Mouse (Mus musculus) retina, postnatal 7 days (tissue): ENCODE results near the gene Xaf1.

Experiments
- DNase-seq: peaks from one replicate; pipeline ENCODE4 v3.0.0-alpha.2; 2012; ENCODE audit warnings: low read depth, low spot score

Gene Xaf1

GRCm38 (mm10) chr11:72301334-72301733 is at the start of gene Xaf1:
Xaf1 (plus strand) TSS chr11:72301629.
- DNase-seq, result no peak

GRCm38 (mm10) chr11:72255629-72256028 is 45.8 kb upstream of the Xaf1 start:
- DNase-seq, result no peak

- DNase-seq, result no peak
Observed at GRCm38 (mm10) chr11:72256441-72256840, 45.0 kb upstream of the Xaf1 start.

DNA sequence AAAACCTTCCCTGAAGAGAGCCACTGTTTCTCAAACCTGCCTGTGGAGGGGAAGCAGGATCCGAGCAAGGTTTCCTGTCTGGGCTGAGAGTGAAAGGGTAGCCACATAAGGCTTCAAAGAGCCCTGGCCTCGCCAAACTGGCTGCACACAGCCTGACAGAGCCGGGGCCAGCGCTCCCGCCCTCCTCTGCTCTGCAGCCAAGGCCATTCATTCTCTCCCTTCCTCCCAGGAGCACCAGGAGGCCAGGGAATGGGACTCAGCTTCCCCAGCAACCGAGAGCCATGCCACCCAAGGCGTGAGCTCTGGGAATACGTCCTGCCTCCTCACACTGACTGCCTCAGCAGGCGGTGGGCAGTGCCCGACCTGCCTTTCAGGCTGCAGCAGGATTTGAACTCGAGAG is 35.9 kb upstream of the Xaf1 start:
- DNase-seq, result no peak

GRCm38 (mm10) chr11:72266207-72266959 is 35.0 kb upstream of the Xaf1 start:
- DNase-seq, result peak; percentile 49

- peak; percentile 16 for DNase-seq
Observed at GRCm38 (mm10) chr11:72266960-72267560, 34.4 kb upstream of the Xaf1 start, which contains the start of gene Slc13a5. Slc13a5 (minus strand) TSS chr11:72267222.

DNA sequence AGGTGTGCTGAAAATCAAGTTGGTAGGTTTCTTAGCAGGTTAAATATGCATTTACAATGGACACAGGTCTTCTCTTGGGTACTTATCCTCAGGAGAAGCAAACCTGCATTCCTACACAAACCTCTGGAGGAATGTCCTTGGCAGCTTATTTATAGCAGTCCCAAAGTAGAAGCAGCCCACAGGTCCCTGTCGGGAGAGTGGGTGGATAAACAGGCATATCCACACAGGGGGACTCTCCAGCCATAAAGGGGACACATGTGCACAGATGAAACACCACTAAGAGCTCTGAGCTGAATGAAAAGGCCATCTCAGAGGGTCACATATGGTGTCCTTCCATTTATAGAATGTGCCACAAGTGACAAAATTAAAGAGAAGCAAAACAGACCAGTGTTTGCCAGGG is 29.7 kb upstream of the Xaf1 start:
- DNase-seq, result no peak

DNA sequence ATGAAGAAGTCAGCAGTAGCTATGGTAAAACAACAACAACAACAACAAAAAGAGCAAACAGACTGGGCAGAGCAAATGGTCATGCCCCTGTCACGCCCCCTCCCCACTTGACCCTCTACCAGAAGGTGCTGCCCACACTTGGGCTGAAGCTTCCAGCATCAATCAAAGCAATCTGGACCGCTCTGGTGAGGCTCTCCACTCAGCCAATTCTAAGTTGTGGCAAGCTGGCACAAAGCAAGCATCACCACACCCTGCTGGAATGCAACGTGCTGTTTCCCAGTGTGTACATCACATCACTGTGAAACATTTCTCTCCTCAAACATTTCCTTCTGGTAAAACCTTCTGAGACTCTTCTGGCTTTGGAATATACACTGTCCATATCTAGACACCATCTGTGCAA is 28.1 kb upstream of the Xaf1 start:
- no peak for DNase-seq

DNA sequence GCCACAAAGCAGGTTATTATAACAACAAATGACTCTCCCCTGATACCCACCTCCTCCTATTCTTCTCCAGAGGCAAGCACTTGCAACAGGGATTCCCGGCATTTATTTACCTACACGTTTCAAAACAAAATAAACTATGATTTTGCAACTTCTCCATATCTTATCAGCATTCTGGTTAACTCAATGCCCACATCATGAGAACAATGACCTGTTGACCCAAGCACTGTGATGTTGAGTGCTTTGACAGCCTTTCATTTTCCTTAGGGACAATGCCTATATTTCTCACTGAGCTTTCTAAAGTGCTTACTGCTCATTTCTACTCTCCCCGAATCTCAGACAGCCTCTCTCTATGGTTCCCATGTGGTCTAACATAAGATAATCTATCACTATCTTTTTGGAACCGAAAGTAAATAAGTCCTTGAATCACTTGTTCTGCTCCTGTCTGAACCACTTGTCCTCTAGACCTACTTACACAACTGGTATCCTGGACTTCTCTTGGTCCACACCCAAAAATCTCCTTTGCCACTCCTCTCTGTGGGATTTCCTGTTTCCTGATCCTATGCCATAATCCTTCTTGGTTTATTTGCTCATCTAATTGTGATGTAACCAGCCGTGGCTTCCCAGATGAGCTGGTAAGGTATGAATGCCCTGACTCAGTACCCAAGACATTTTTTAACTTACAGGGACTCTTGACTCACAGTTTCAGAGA is 20.1 kb upstream of the Xaf1 start:
- DNase-seq, result no peak

DNA sequence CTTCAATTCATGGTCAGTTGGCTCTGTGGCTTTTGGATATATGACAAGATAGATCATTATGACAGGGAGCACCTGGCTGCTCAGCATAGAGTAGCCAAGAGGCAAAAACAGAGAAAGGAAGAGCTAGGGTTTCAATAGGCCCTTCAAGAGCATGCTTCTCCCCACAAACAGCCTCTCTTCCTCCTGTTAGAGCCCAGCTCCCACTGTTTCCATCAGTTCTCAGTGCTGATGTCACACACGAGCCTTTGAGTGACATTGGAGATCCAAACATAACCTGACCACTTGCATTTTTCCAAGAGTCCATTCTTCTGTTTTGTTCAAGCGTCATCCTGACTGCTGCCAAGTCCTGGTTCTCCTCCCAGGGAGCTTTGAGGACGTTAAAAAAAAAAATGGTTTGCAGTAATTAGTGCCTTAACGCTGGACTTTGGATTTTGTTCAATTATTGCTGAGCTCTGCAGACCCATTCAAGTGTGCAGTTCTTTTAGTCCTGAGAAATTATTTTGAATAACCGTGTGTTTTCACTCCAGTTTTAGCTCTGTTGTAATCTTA is 19.5 kb upstream of the Xaf1 start:
- no peak for DNase-seq

DNA sequence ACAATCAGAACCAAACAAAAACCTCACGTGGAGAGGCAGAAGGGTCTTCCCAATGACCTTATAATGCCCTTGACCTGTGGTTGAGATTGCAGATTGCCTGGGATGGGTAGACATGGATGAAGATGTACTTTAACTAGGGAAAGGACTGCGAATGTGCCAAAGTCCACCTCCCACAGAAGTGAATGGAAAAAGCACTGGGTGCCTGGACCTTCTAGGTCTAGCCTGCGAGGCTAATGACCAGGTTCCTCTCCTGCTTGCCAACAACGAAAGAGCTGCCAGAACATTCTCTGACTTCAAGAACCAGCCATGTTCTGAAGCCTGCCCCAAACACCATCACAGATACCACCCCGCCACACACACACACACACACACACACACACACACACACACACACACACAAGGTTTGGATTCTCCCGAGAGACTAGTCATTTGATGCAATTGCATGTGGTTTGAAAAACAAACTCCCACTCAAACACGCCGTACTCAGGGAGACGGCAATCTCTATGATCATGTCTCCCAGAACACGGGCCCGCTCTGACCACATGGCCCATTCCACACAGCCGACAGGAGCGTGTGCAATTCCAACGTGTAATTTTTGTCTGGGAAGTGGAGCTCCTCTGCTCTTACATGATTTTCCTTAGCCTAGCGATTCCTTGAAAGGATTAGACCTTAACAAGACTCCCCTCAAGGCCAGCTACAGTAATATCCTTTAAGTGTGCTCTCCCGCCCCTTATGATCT is 17.8 kb upstream of the Xaf1 start:
- DNase-seq, result no peak

- no peak for DNase-seq
Observed at GRCm38 (mm10) chr11:72284532-72285182, 16.8 kb upstream of the Xaf1 start.

- no peak for DNase-seq
Observed at GRCm38 (mm10) chr11:72285971-72286480, 15.4 kb upstream of the Xaf1 start.

GRCm38 (mm10) chr11:72286651-72287050 is 14.8 kb upstream of the Xaf1 start:
- DNase-seq, result no peak

DNA sequence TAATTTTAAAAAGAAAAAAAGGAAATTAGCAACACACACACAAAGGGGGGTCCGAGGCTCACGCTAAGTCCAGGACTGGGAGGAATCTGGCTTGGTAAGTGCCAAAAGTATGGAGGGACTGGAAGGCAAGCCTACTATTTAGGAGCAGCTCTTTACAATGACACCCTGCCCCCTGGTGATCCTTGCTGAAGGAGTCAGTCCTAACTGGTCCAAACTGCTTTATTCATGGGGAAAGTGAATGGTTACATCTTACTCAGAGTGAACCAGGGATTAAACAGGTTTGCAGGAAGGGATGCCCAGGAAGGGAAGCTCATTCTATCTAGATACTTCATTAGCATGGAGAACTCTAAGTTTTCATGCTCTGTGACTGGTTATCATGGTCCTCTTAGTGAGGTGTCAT is 14.3 kb upstream of the Xaf1 start:
- DNase-seq, result no peak

DNA sequence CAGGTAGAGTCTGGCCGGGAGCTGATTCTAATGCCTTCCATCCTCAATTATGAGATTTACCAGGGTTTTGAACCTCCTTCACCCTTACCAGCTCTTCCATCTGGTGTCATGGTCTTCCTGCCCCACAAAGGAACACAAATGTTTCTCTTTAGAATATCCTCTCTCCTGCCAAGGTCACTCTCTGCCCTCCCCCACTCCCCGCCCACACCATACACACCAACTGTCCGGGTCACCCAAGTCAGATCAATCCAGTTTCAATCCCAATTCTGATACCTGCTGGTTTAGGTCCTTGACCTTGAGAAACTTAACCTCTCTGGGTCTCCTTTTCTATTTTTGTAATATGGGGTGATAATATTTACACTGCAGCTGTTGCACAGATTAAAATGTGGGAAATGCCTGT is 13.9 kb upstream of the Xaf1 start:
- DNase-seq, result no peak

- DNase-seq, result no peak
Observed at GRCm38 (mm10) chr11:72293116-72293515, 8.3 kb upstream of the Xaf1 start.

DNA sequence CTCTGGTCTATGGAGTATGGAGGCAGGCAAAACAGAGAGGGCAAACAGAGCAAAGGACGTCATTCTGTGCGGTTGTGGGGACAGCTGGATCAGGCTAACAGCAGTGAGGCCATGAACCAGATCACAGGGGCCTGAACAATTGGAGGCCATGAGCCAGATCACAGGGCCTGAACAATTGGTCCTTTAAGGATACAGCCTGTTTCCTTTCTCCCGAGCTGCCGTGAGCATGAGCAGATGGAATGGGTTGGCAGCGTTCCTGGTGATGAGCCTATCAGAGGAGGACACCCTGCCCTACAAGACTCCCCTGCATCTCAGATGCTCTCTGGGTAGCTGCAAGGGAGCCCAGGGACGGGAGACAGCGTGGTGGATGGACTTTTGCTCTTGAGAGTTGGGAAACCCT is 801 bp downstream of the Xaf1 start:
- DNase-seq, result no peak

GRCm38 (mm10) chr11:72307461-72307860 is 6.0 kb downstream of the Xaf1 start:
- DNase-seq, result no peak

DNA sequence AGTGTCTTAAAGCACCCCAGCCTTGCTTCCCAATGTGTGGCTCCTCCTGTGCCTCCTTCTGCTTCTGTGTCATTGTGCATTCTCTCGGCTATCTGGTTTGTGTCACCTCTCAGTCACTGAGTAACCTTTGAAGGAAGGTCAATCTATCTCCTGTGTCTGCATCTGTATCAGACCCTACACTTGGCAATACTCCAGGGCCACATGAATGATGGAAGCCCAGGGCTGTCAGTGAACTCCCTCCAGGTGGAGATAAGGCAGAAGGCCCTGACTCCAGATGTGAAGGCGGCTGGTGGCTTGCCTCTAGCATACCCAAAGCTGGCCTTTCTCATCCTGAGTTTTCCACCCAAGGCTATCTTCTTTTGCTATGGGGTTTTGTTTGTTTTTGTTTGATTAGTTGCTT is 7.6 kb downstream of the Xaf1 start:
- no peak for DNase-seq

DNA sequence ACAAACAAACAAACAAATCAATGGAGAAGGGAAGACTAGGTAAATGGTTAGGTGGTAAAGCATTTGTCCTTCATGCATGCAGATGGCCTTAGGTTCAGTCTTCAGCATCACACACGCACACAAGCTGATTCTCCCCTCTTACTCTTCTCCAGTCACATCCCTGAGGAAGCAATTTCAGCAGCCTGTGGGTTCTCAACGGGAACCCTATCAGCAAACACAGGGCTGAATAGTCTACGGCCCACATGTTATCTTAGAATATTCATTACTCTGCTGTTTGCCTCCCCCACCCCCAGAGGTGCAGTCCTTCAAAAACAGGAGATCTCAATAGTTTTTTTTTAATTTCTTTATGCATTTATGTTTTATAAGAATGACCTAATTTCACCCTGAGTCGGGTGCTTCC is 9.1 kb downstream of the Xaf1 start:
- DNase-seq, result no peak
